ENCODE assay signal across 15 mouse cellular contexts in the genomic region with DNA sequence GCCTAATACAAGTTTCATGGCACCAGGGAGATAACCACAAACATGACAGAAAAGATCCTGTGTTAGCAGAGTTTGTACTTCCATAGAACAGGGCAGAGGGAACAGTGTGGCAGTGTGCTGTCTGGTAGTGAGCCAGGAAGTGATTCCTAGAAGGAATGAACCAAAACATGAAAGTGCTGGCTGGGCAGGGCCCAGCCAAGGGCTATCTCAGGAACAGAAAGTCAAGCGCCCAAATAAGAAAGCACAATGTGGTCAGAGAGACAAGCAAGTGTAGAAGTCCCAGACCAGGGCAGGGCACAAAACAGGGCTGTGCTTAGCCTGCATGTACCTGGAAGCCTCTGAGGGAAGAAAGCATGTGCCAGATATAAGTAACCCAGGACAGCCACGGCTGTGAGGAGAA.
"Had no signal": no experiment of that assay in that cellular context is flagged by ENCODE, and none has a peak within 500 bp of the region (broad histone marks: within the 10 kb centered on the region; RNA-seq: fewer than 3 reads in every experiment).

No protein-coding gene starts in this region.

- H3K9me3 ChIP-seq: limb, embryonic 10.5 days; liver, embryonic 13.5 days; lung, embryonic 15.5 days; midbrain, embryonic 13.5 days; neural tube, embryonic 15.5 days had no signal

- H3K27ac ChIP-seq: hindbrain, postnatal 0 days; limb, embryonic 10.5 days; liver, embryonic 13.5 days; lung, embryonic 15.5 days; macrophage; midbrain, embryonic 13.5 days; neural tube, embryonic 15.5 days had no signal

- H3K27me3 ChIP-seq: liver, embryonic 13.5 days; lung, embryonic 15.5 days; midbrain, embryonic 13.5 days; neural tube, embryonic 15.5 days had no signal

- H3K4me2 ChIP-seq: liver, embryonic 13.5 days; lung, embryonic 15.5 days; midbrain, embryonic 13.5 days; neural tube, embryonic 15.5 days had no signal

- DNase-seq: layer of hippocampus, adult 9-11 months; layer of hippocampus, postnatal 36 days; liver, embryonic 13.5 days; liver, postnatal 0 days; lung, postnatal 14 days; right cerebral cortex, postnatal 4 days; spleen, adult 18-20 months; thymus, postnatal 36 days had no signal

- H3K36me3 ChIP-seq: limb, embryonic 10.5 days; liver, embryonic 13.5 days; lung, embryonic 15.5 days; midbrain, embryonic 13.5 days; neural tube, embryonic 15.5 days had no signal

- H3K4me3 ChIP-seq: limb, embryonic 10.5 days; liver, embryonic 13.5 days; lung, embryonic 15.5 days; midbrain, embryonic 13.5 days; myocyte; neural tube, embryonic 15.5 days had no signal

- H3K9ac ChIP-seq: liver, embryonic 13.5 days; liver, postnatal 0 days; lung, embryonic 15.5 days; midbrain, embryonic 13.5 days; neural tube, embryonic 15.5 days had no signal

- H3K4me1 ChIP-seq: limb, embryonic 10.5 days; liver, embryonic 13.5 days; lung, embryonic 15.5 days; midbrain, embryonic 13.5 days; neural tube, embryonic 15.5 days had no signal

- ATAC-seq: hindbrain, postnatal 0 days; liver, postnatal 0 days; midbrain, embryonic 13.5 days had no signal
